In genomic region chr2:55211281-55211680, GRCm38 (mm10) we compare ENCODE assay signal across 19 mouse cellular contexts.
"Had no signal": no experiment of that assay in that cellular context is flagged by ENCODE, and none has a peak within 500 bp of the region (broad histone marks: within the 10 kb centered on the region; RNA-seq: fewer than 3 reads in every experiment).

No protein-coding gene starts in this region.

- H3K4me3 ChIP-seq: midbrain, embryonic 10.5 days; midbrain, embryonic 12.5 days; myocyte; neural tube, embryonic 13.5 days; neural tube, embryonic 15.5 days had no signal

- H3K4me1 ChIP-seq: midbrain, embryonic 10.5 days; midbrain, embryonic 12.5 days; neural tube, embryonic 13.5 days; neural tube, embryonic 15.5 days had no signal

- H3K9me3 ChIP-seq: midbrain, embryonic 10.5 days; midbrain, embryonic 12.5 days; neural tube, embryonic 13.5 days; neural tube, embryonic 15.5 days had no signal

- H3K27me3 ChIP-seq: midbrain, embryonic 12.5 days; neural tube, embryonic 13.5 days; neural tube, embryonic 15.5 days had no signal

- ATAC-seq: midbrain, embryonic 16.5 days had no signal

- H3K36me3 ChIP-seq: midbrain, embryonic 10.5 days; midbrain, embryonic 12.5 days; neural tube, embryonic 13.5 days; neural tube, embryonic 15.5 days had no signal

- H3K27ac ChIP-seq: midbrain, embryonic 10.5 days; midbrain, embryonic 12.5 days; neural tube, embryonic 13.5 days; neural tube, embryonic 15.5 days had no signal

- H3K4me2 ChIP-seq: lung, embryonic 14.5 days; midbrain, embryonic 12.5 days; neural tube, embryonic 13.5 days; neural tube, embryonic 15.5 days had no signal

- DNase-seq: lung, adult 18-20 months; lung, embryonic 14.5 days; lung, postnatal 10 days; lung, postnatal 4 days; midbrain, embryonic 14.5 days; retina, postnatal 1 day; right cerebral cortex, adult 18-20 months; right cerebral cortex, postnatal 25 days; right cerebral cortex, postnatal 4 days; spleen, adult 18-20 months; thymus, adult 18-20 months; thymus, postnatal 25 days; thymus, postnatal 4 days had no signal

- H3K9ac ChIP-seq: lung, embryonic 14.5 days; midbrain, embryonic 12.5 days; neural tube, embryonic 13.5 days; neural tube, embryonic 15.5 days had no signal
